Mouse (Mus musculus) neutrophil, adult 5-6 weeks (primary cell): ENCODE data around the gene Zc3h12c. TPM values are rescaled to one million over a fixed set of nuclear protein-coding genes. Genes with fewer than 3 reads are reported as not detected.

Source experiments
- ATAC-seq: fragments of 151-379, 151-347 bp; 2 replicates; pipeline ENCODE4 v1.8.0; 2017; ENCODE audit warnings: mild to moderate bottlenecking, moderate TSS enrichment; ENCODE audit not compliant: insufficient number of reproducible peaks, poor library complexity, low FRiP score, severe bottlenecking; ENCODE audit errors: extremely low read depth
- total RNA-seq: library from RNA; stranded (forward); fragments of 200-1000 nt; gene quantifications from 2 replicates; pipeline ENCODE4 v1.2.3, GENCODE M21; 2017

Zc3h12c gene
- 0.93 and 1.1 TPM in 2 replicates for total RNA-seq

DNA sequence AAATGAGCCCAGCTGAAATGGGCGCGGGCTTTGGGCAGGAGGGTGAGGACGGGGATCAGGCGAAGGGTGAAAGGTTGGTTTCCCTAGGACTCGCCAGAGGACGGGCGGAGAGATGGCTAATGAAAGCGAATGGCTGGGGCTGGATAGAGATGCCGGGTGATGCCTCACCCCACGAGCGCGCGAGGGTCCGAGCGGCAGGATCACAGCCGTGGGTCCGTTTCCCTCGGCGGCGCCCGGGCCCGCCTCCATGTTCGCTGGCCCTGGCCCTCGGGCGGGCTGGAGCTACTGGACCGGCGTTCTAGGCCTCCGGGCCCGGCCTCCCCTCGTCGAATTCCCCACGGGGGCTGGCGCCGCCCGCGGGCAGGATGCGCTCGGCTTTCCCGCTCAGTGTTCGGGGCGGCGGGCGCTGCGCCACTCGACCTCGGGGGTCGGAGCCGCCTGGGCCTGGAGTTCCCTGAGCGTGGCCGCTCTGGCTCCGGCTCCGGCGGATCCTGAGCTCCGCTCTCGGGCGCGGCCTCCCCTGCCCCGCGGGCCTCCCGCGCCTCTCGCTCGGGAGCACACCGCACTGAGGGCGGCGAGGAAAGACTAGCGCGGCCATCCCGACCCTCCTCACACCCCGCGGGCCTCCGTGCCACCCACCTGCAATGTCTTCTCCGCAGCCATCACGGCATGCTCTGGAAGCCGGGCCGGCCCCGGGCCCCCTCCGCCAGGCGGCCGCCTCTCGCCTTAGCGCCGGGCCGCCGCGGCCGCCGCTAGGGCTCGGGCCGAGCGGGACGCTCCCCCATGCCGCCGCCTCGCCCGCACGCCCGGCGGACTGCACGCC is at the start of gene Zc3h12c:
Zc3h12c (minus strand) TSS at position 710 of the 823 bp plus-strand sequence.
- 0 out of 2 replicates have a peak, but pooled peaks have one; percentile 5 for ATAC-seq

GRCm38 (mm10) chr9:52217636-52218035 is 49.3 kb upstream of the Zc3h12c start:
- ATAC-seq, result no peak

DNA sequence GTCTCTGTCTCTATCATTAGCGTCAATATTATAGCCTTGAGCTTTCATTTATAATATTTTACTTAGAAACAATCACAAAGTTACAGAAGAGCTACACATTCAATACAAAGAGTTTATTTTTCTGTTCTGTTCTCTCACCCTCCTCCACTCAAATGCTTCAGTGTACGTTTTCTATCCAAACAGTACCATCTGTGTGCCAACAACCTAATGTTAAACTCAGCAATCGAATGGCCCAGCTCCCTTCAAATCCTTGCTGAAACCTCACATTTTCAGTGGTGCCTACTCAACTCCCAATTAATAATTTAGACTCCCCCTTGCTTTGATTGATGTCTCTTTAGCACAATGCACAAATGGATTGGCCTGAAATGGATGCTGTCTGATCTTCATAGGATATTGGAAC is 46.9 kb upstream of the Zc3h12c start:
- ATAC-seq, result no peak

DNA sequence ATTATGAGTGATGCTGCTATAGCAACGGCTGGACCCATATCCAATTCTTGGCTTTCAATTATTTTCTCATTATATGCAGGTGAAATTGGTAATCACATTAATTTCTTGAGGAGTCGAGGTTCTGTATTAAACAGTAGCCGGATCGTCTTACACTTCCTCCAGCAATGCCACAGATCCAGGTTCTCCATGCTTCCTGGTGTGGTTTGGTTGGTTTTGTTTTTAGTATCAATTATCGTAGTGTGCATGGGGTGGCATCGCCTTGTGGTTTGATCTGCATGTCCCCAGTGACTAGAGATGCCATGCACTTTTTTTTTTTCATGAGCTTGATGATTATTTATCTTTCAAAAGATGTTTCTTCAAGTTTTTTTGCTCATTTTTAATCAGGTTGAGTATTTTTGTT is 44.0 kb upstream of the Zc3h12c start:
- ATAC-seq, result no peak

DNA sequence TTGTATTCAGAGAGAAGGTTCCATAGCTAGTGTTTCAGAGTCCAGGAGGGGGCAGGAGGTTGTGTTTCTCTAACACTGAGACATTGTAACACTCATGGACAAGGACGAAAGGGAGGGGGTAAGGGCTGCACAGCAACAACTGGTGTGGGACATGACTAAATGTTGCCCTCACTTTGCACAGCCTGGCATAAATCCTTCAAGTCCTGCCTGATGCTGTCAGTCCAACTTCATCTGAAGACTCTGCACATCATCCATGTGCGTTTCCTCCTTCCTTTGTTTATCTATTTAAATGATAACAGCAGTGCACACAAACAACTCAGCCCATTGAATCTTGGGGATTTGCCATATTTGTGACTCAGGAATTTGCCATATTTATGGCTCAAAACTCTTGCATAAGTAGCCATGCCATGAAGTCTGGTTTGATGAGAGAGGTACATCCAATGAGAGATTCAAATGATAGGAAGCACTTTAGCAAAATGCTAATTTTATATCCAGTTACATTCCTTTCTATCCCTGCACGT is 40.2 kb upstream of the Zc3h12c start:
- no peak for ATAC-seq

- ATAC-seq, result no peak
Observed at GRCm38 (mm10) chr9:52203189-52203588, 34.8 kb upstream of the Zc3h12c start.

DNA sequence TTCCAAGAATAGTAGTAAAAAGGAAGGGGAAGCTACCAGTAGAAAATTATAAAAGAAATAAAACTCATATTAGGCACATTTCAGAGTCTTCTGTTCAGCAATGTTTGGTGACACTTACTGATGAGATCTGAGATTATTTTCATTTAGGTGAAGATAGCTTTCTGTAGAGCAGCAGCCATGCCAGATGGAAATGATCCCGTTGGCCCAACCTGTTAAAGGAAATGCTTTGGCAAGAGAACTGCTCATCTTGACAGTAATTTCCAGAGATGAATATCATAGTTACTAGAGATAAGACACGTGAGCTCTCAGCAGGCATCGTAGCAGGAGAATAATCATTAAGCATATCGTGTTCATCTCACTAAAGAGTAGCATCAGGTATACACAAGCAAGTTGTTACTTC is 31.9 kb upstream of the Zc3h12c start:
- ATAC-seq, result no peak

DNA sequence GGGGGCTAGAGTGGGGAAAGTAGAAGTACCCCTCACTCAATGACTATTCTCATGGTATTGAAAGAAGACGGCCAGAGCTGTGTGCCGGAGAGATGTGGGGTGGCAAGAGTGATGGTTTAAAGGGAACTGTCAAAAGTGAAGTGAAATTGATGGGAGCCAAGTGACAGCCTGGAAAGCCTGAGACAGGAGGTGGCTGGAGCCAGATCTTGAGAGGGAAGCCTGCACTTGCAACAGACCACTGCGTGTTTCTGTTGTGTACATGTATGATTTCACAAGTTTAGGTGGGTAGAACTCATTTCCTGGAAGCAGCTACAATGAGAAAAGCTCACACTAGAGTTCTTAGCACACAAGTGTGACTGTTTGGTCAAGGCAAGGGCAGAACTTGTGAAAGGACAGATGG is 27.5 kb upstream of the Zc3h12c start:
- no peak for ATAC-seq

- ATAC-seq, result no peak
Observed at GRCm38 (mm10) chr9:52193851-52194250, 25.5 kb upstream of the Zc3h12c start.

GRCm38 (mm10) chr9:52190907-52191306 is 22.5 kb upstream of the Zc3h12c start:
- no peak for ATAC-seq

DNA sequence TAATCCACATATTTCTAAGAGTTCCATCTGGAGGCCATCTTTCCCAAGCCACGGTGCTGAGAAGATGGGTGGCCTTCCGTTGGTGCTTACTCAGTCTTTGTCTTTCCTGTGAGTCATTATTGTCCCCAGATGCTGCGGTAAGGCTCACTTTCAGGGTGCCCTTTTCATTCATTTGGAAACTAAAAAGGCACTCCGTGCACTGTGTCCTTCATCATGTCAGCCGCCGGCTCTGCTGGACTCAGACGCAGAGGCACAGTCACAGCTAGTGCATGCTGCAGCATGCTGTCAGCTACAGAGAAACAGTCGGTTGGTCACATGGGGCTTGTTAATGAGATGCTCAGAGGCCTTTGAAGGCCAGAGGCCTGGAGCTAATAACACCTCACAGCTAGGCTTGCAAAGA is 19.7 kb upstream of the Zc3h12c start:
- ATAC-seq, result no peak

- no peak for ATAC-seq
Observed at GRCm38 (mm10) chr9:52186296-52186941, 18.0 kb upstream of the Zc3h12c start.

DNA sequence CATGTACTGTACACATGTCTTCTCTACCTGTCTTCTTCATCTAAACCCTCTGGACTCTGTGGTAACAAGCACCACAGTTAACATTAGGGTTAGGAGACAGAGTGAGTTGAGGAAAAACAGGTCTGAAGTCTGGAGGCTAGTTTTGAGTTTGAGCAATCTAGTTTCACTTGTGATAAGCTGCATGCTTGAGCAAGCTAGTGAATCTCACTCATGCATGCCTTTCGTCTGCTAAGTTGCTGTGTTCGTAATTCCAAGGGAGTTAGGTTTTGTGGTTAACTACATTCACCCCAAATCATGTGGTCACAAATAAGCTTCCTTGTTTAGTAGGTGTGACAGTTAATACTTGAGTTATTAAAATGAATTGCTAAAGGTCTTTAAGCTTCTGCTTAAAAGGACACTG is 13.0 kb upstream of the Zc3h12c start:
- no peak for ATAC-seq

DNA sequence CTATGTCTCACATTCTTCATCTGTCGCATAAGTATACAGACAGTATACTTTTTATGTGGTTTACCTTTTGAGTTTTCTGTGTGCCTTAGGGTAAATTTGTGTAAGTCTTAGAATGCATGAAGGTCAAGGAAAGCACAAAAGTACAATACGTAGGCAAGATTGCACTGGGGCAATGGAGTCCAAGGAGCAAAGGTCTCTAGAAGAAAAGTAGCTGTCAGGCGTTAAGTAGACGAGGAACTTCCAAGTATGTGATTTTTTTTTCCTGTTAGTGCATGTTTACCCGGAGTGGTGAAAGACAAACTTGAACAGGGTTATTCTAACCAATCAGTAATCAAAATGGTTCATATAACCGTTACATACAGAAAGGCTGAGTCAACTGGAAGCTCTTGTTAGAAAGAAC is 12.5 kb upstream of the Zc3h12c start:
- no peak for ATAC-seq

GRCm38 (mm10) chr9:52175257-52175859 is 7.0 kb upstream of the Zc3h12c start:
- 0 out of 2 replicates have a peak, but pooled peaks have one; percentile 36 for ATAC-seq

DNA sequence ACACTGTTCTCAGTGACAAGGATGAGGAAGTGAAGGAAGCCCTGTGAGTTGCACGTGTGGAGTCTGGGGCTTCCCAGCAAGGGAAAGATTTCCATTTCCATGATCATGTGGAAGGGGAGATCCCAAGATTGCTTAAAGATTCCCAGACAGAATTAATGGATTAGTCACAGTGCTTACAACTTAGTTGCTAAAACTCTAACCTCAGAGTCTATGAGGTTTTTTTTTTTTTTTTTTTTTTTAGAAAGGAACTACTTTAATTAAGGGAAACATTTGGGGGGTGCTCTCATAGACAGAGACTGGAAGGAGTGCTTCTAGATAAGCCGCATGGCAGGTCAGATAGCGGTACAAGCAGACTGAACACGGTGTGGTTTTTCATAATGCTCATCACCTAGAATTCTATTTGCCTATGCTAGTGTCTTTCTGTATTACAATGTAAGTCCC is 6.3 kb upstream of the Zc3h12c start:
- no peak for ATAC-seq

GRCm38 (mm10) chr9:52173937-52174336 is 5.6 kb upstream of the Zc3h12c start:
- ATAC-seq, result no peak

DNA sequence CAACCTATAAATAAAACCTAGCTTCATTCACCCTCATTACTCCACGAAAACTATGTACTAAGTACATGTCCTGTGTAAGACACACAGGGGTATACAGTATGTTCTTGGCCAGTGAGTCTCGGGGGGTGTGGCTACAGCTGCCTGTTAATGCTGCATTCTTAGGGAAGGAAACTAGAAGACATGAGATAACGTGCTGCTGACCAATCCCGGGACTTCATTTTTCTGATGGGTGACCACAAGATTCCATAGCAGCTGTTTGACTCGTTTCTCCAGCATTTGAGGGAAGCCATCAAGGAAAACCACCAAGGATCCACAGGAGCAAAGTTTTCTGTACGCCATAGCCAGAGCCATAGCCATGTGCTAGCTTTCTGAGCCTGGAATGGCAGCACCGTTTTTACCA is 4.2 kb upstream of the Zc3h12c start:
- no peak for ATAC-seq

DNA sequence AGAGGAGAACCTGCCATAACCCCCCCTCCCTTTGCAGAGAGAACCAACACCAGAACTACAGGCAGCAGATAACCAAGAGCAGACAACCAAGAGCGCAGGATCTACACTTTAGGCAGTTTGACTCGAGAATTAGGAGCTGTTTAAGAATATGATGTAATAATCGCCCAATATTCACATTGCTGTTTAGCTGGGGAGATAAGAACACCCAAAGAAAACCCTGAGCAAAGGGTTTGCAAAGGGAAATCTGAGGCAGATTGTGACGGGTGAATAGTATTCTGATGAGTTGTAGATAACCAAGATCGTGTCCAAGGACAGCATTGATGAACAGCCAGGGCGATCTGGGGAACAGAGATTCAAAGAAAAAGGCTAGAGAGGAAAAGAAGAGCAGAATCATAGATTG is 2.3 kb upstream of the Zc3h12c start:
- ATAC-seq, result no peak

DNA sequence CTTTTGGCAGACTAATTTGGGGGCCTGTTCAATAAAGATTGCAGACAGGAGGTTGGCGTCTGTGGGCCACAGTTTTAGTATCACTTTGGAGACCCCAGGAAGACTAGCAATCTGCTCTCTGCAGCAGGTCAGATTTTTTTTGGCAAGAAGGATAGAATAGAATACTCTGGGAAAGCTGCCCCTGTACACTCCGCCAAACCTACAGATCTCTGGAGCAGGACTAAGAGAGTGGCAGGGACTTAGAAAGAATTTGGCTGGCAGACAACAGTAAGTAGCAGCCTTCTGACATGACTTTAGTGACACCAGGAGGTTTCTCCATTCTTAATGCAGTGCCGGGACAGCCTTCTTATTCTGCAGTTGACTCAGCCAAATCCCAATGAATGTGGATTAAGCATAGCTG is 1.8 kb upstream of the Zc3h12c start:
- no peak for ATAC-seq
